Mouse (Mus musculus) G1E (cell line): Measurements from ENCODE around the gene Fam133b.

Experiments
- CTCF ChIP-seq: IDR thresholded peaks from 2 replicates; pipeline ENCODE4 v1.5.1; 2012; ENCODE audit warnings: low read depth, low read length, inconsistent platforms, mixed read lengths
- GATA1 ChIP-seq: IDR thresholded peaks from 2 replicates; pipeline ENCODE4 v1.6.1; 2012; ENCODE audit warnings: borderline replicate concordance, low read length, inconsistent platforms, mixed read lengths

DNA sequence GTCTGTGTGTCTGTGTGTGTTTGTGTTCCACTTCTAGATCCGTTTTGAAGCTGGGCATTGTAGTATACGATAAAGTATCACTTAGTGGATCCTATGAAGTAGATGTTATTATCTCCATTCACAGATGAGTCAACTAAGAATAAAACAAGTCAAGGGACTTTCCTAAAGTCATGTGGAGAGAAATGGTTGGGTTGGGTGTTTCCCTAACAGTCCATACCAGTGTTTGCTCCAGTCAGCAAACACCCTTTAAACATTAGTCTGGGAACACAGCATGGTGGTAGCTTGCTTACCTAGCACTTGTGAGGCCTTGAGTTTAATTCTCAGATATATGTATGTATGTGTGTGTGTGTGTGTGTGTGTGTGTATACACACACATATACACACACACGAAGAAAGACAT is 34.1 kb upstream of the Fam133b start:
- no peak for TF ChIP-seq CTCF
- no peak for TF ChIP-seq GATA1
